Mouse (Mus musculus): Measurements from ENCODE around the gene Caln1.

Caln1 gene

GRCm38 (mm10) chr5:130369237-130369636 lies at the start of gene Caln1:
Gene Caln1, plus strand, starts transcription at chr5:130369455.
- DNase-seq, result no peak

GRCm38 (mm10) chr5:130319783-130320182 lies 49.5 kb upstream of the Caln1 start:
- DNase-seq, result no peak

GRCm38 (mm10) chr5:130320485-130320884 lies 48.8 kb upstream of the Caln1 start:
- DNase-seq, result no peak

GRCm38 (mm10) chr5:130325486-130325885 lies 43.8 kb upstream of the Caln1 start:
- DNase-seq, result no peak

- no peak for DNase-seq
These were observed 41.5 kb upstream of the Caln1 start for GRCm38 (mm10) chr5:130327615-130328263.

- no peak for DNase-seq
These were observed 40.9 kb upstream of the Caln1 start for GRCm38 (mm10) chr5:130328366-130328765.

- DNase-seq, result no peak
These were observed 39.4 kb upstream of the Caln1 start for GRCm38 (mm10) chr5:130329889-130330288.

GRCm38 (mm10) chr5:130330801-130331200 lies 38.5 kb upstream of the Caln1 start:
- DNase-seq, result no peak

- DNase-seq, result no peak
These were observed 38.0 kb upstream of the Caln1 start for GRCm38 (mm10) chr5:130331206-130331605.

- DNase-seq, result no peak
These were observed 35.7 kb upstream of the Caln1 start for GRCm38 (mm10) chr5:130333566-130333965.

GRCm38 (mm10) chr5:130333971-130334370 lies 35.3 kb upstream of the Caln1 start:
- DNase-seq, result no peak

- DNase-seq, result no peak
These were observed 33.8 kb upstream of the Caln1 start for GRCm38 (mm10) chr5:130335462-130335861.

GRCm38 (mm10) chr5:130340656-130341055 lies 28.6 kb upstream of the Caln1 start:
- DNase-seq, result no peak

- no peak for DNase-seq
These were observed 24.3 kb upstream of the Caln1 start for GRCm38 (mm10) chr5:130344999-130345398.

- no peak for DNase-seq
These were observed 23.4 kb upstream of the Caln1 start for GRCm38 (mm10) chr5:130345871-130346270.

- DNase-seq, result no peak
These were observed 14.0 kb upstream of the Caln1 start for GRCm38 (mm10) chr5:130355223-130355622.

GRCm38 (mm10) chr5:130363111-130363510 lies 6.1 kb upstream of the Caln1 start:
- DNase-seq, result no peak

GRCm38 (mm10) chr5:130363773-130364172 lies 5.5 kb upstream of the Caln1 start:
- DNase-seq, result no peak

GRCm38 (mm10) chr5:130368236-130368635 lies 1.0 kb upstream of the Caln1 start:
- DNase-seq, result no peak

- DNase-seq, result no peak
These were observed 6.2 kb downstream of the Caln1 start for GRCm38 (mm10) chr5:130375411-130375810.

GRCm38 (mm10) chr5:130384222-130384912 lies 15.1 kb downstream of the Caln1 start, which contains the start of gene A330070K13Rik:
Gene A330070K13Rik, minus strand, starts transcription at chr5:130384631.
- DNase-seq, result peak; percentile 28

GRCm38 (mm10) chr5:130386418-130386817 lies 17.2 kb downstream of the Caln1 start:
- DNase-seq, result no peak

GRCm38 (mm10) chr5:130393618-130394355 lies 24.5 kb downstream of the Caln1 start:
- no peak for DNase-seq

- DNase-seq, result no peak
These were observed 25.1 kb downstream of the Caln1 start for GRCm38 (mm10) chr5:130394386-130394785.

All from right cerebral cortex, postnatal 14 days (tissue).